Mouse (Mus musculus) gastrocnemius, adult 8-10 months (tissue): ENCODE results near the gene Gldn. TPM values are rescaled to one million over a fixed set of nuclear protein-coding genes. Genes with fewer than 3 reads are reported as not detected.

Source experiments
- total RNA-seq, 4 experiments: library from RNA; stranded (reverse); gene quantifications; 2 replicates each; pipeline ENCODE4 v1.2.4; 2022

The Gldn gene
- total RNA-seq, 4 experiments from 2014 or later: 0.15 to 0.46 (median 0.34) TPM

Other genes with a start within 250 kb of the Gldn start
- gene Tnfaip8l3, start 218.1 kb upstream of the Gldn start, total RNA-seq: under 1 TPM in 2 of 4 experiments, not detected in 2; 0.07 to 0.09 TPM
- gene Cyp19a1, start 18.4 kb upstream of the Gldn start, total RNA-seq: not detected
- gene Dmxl2, start 215.1 kb downstream of the Gldn start, total RNA-seq: 1 to 10 TPM; 2.3 to 3.4 (median 2.6) TPM